Mouse (Mus musculus) liver, adult 2 months (tissue): ENCODE data around the gene Wnk2.

Experiments
- CTCF ChIP-seq: fragments of 200-500 bp; IDR thresholded peaks from 2 replicates; pipeline ENCODE4 v1.5.1; 2011; ENCODE audit warnings: low read depth, low read length, control low read depth
- POLR2A ChIP-seq: fragments of 200-500 bp; IDR thresholded peaks from 2 replicates; pipeline ENCODE4 v1.6.1; 2011; ENCODE audit warnings: low read length, control low read depth; ENCODE audit not compliant: insufficient read depth; ENCODE audit errors: extremely low read depth

GRCm38 (mm10) chr13:49146698-49147006 lies 1.2 kb downstream of the Wnk2 start:
- TF ChIP-seq CTCF (no peak), POLR2A (no peak)
